Comparison of ENCODE assay signal across 8 mouse cellular contexts in genomic region chr8:94013026-94013612, GRCm38 (mm10). TPM values are rescaled to one million over a fixed set of nuclear protein-coding genes. Genes with fewer than 3 reads are reported as not detected.
DNase-seq lines count a peak whose midpoint lies in the region; ATAC-seq and TF ChIP-seq lines count a peak whose summit lies in the region.

No protein-coding gene starts in this region.

- WGBS in thymus, adult 2 months: 44% methylated on average over 7 of the region's 7 CpGs
- 13% methylated on average over 7 of the region's 7 CpGs for WGBS in liver, embryonic 12.5 days (ENCODE audit: insufficient replicate concordance)

- peak overlapping the region; percentile 97 for H3K4me3 ChIP-seq in erythroblast, embryonic 14.5 days (replicated peaks)
- peak overlapping the region; percentile 60 for H3K4me3 ChIP-seq in thymus, adult 2 months (ENCODE audit: control insufficient read depth, insufficient read depth, low read length)
- peak overlapping the region; percentile 97 for H3K4me3 ChIP-seq in liver, embryonic 12.5 days

- peak overlapping the region; percentile 99 for H3K9ac ChIP-seq in liver, embryonic 12.5 days

- intact Hi-C loops in left cerebral cortex, postnatal 25 days (cut with DNase I): loop anchor here (2.0 kb wide), 1 partner anchor 24 kb away; the partner anchor contains the start of genes Nudt21 and Ogfod1

- no peak for TF ChIP-seq CTCF in thymus, adult 2 months (IDR thresholded peaks at IDR 0.05; ENCODE audit: borderline replicate concordance, control insufficient read depth, extremely low read depth, insufficient read depth, low read length, poor library complexity)

- H3K27ac ChIP-seq in thymus, adult 2 months (ENCODE audit: control insufficient read depth, insufficient read depth, low read length): no peak overlapping the region
- H3K27ac ChIP-seq in liver, embryonic 12.5 days: peak overlapping the region; percentile 98

- peaks cover 55% of the 10 kb centered on the region for H3K4me1 ChIP-seq in erythroblast, embryonic 14.5 days (ENCODE audit: control insufficient read depth)
- peaks cover 20% of the 10 kb centered on the region for H3K4me1 ChIP-seq in thymus, adult 2 months (replicated peaks; ENCODE audit: control insufficient read depth, insufficient read depth, low read length)
- H3K4me1 ChIP-seq in liver, embryonic 12.5 days: peaks cover 53% of the 10 kb centered on the region

- TF ChIP-seq POLR2A in thymus, adult 2 months (IDR thresholded peaks at IDR 0.05; ENCODE audit: control insufficient read depth, extremely low read depth, insufficient read depth, low read length, poor library complexity): no peak

- no peaks in the 10 kb centered on the region for H3K9me3 ChIP-seq in erythroblast, embryonic 14.5 days (ENCODE audit: control insufficient read depth, low read length)
- H3K9me3 ChIP-seq in liver, embryonic 12.5 days (replicated peaks): no peaks in the 10 kb centered on the region

- ATAC-seq in erythroblast, adult 5-6 weeks (replicated peaks; ENCODE audit: low FRiP score, poor library complexity, severe bottlenecking): no peak
- no peak for ATAC-seq in liver, embryonic 12.5 days
- ATAC-seq in cerebellum, adult (ENCODE audit: insufficient number of reproducible peaks, low FRiP score, low TSS enrichment): no peak

- H3K27me3 ChIP-seq in erythroblast, embryonic 14.5 days (ENCODE audit: control insufficient read depth): no peaks in the 10 kb centered on the region
- no peaks in the 10 kb centered on the region for H3K27me3 ChIP-seq in thymus, adult 2 months (ENCODE audit: control insufficient read depth, insufficient read depth, low read length)
- no peaks in the 10 kb centered on the region for H3K27me3 ChIP-seq in liver, embryonic 12.5 days (replicated peaks)

- H3K36me3 ChIP-seq in erythroblast, embryonic 14.5 days (ENCODE audit: control insufficient read depth): peaks cover 46% of the 10 kb centered on the region
- H3K36me3 ChIP-seq in thymus, adult 2 months (ENCODE audit: control insufficient read depth, insufficient read depth, low read length): no peaks in the 10 kb centered on the region
- H3K36me3 ChIP-seq in liver, embryonic 12.5 days: peaks cover 17% of the 10 kb centered on the region

- no peak for DNase-seq in thymus, adult 2 months
- DNase-seq in thymus, postnatal 14 days: no peak
- no peak for DNase-seq in left cerebral cortex, postnatal 25 days (ENCODE audit: low spot score in 2 of 2)
- DNase-seq in right cerebral cortex, postnatal 36 days (ENCODE audit: low spot score in 2 of 2): no peak

- peak overlapping the region; percentile 100 for H3K4me2 ChIP-seq in liver, embryonic 12.5 days

RNA-seq across cellular contexts. Expression of gene Amfr, which starts 0.5 kb away (rescaled TPM):
- polyA plus RNA-seq in erythroblast, embryonic 14.5 days (2012): 5.4 and 6.9 TPM in 2 replicates
- 14.2 and 30.7 TPM in 2 replicates for total RNA-seq in erythroblast, adult 5-6 weeks (2015; ENCODE audit: low replicate concordance)
- 46.3 and 50.1 TPM in 2 replicates for total RNA-seq in erythroblast, adult 5-6 weeks (2017; ENCODE audit: low replicate concordance)
- polyA plus RNA-seq in thymus, adult 2 months (2012; rRNA removed): 101 and 112 TPM in 2 replicates
- 78.1 and 79.9 TPM in 2 replicates for polyA plus RNA-seq in liver, embryonic 12.5 days (2016; fragmentation: Nextera tagmentation; extraction: Ambion mirVana)
- 100 to 1,000 TPM; 114 to 115 TPM for total RNA-seq in left cerebral cortex, postnatal 25 days (2021)

RNA-seq across cellular contexts. Expression of gene Nudt21, which starts 23.7 kb away (rescaled TPM):
- 30.8 and 33.7 TPM in 2 replicates for polyA plus RNA-seq in erythroblast, embryonic 14.5 days (2012)
- 30.9 and 43.6 TPM in 2 replicates for total RNA-seq in erythroblast, adult 5-6 weeks (2015; ENCODE audit: low replicate concordance)
- 23.6 and 23.7 TPM in 2 replicates for total RNA-seq in erythroblast, adult 5-6 weeks (2017; ENCODE audit: low replicate concordance)
- 67.4 and 98.3 TPM in 2 replicates for polyA plus RNA-seq in thymus, adult 2 months (2012; rRNA removed)
- polyA plus RNA-seq in liver, embryonic 12.5 days (2016; fragmentation: Nextera tagmentation; extraction: Ambion mirVana): 100 and 102 TPM in 2 replicates
- total RNA-seq in left cerebral cortex, postnatal 25 days (2021): 10 to 100 TPM; 47.4 to 52.3 TPM

RNA-seq across cellular contexts. Expression of gene Ogfod1, which starts 23.9 kb away (rescaled TPM):
- polyA plus RNA-seq in erythroblast, embryonic 14.5 days (2012): 0.05 and 0.07 TPM in 2 replicates
- 1.7 and 6.7 TPM in 2 replicates for total RNA-seq in erythroblast, adult 5-6 weeks (2015; ENCODE audit: low replicate concordance)
- 2.0 and 2.5 TPM in 2 replicates for total RNA-seq in erythroblast, adult 5-6 weeks (2017; ENCODE audit: low replicate concordance)
- 8.8 and 9.0 TPM in 2 replicates for polyA plus RNA-seq in thymus, adult 2 months (2012; rRNA removed)
- polyA plus RNA-seq in liver, embryonic 12.5 days (2016; fragmentation: Nextera tagmentation; extraction: Ambion mirVana): 7.2 and 8.2 TPM in 2 replicates
- 10 to 100 TPM; 86.6 to 96.8 TPM for total RNA-seq in left cerebral cortex, postnatal 25 days (2021)

Comparison
In these comparisons a context has a peak if more than half of its experiments do, and no peak if none do; other contexts are left out.
1. RNA of gene Amfr, which starts 0.5 kb away (polyA plus RNA-seq): 101 to 112 TPM in thymus, adult 2 months and 78.1 to 79.9 TPM in liver, embryonic 12.5 days; 5.4 to 6.9 TPM in erythroblast, embryonic 14.5 days; every median in the first group is over 10 times any median in the second.
2. Peak in every context shown above with its lines, with median percentiles within 50 percentile points of each other: H3K4me3 ChIP-seq.